Mouse (Mus musculus): ENCODE data around the gene Cacna1g. TPM values are rescaled to one million over a fixed set of nuclear protein-coding genes. Genes with fewer than 3 reads are reported as not detected.

Cacna1g gene
- total RNA-seq, 2 experiments from 2014 or later: 48.7 to 52.8 TPM

GRCm38 (mm10) chr11:94480382-94480781 lies 6.4 kb upstream of the Cacna1g start:
- DNase-seq: no peak

GRCm38 (mm10) chr11:94477651-94478050 lies 3.7 kb upstream of the Cacna1g start:
- no peak for DNase-seq

- DNase-seq: no peak
These were observed 1.7 kb upstream of the Cacna1g start for GRCm38 (mm10) chr11:94475722-94476121.

GRCm38 (mm10) chr11:94474544-94474910 lies 529 bp upstream of the Cacna1g start:
- no peak for DNase-seq

- DNase-seq: peak; percentile 37
These were observed 887 bp downstream of the Cacna1g start for GRCm38 (mm10) chr11:94472916-94473706.

GRCm38 (mm10) chr11:94472585-94472915 lies 1.4 kb downstream of the Cacna1g start:
- DNase-seq: no peak

- DNase-seq: no peak
These were observed 2.0 kb downstream of the Cacna1g start for GRCm38 (mm10) chr11:94471740-94472584.

GRCm38 (mm10) chr11:94470391-94470790 lies 3.6 kb downstream of the Cacna1g start:
- no peak for DNase-seq

GRCm38 (mm10) chr11:94469136-94470064 lies 4.6 kb downstream of the Cacna1g start:
- DNase-seq: peak; percentile 59

- DNase-seq: no peak
These were observed 5.4 kb downstream of the Cacna1g start for GRCm38 (mm10) chr11:94468582-94469064.

GRCm38 (mm10) chr11:94466333-94466855 lies 7.6 kb downstream of the Cacna1g start:
- no peak for DNase-seq

- no peak for DNase-seq
These were observed 9.8 kb downstream of the Cacna1g start for GRCm38 (mm10) chr11:94464170-94464569.

GRCm38 (mm10) chr11:94461856-94462255 lies 12.1 kb downstream of the Cacna1g start:
- no peak for DNase-seq

- no peak for DNase-seq
These were observed 17.0 kb downstream of the Cacna1g start for GRCm38 (mm10) chr11:94457001-94457400.

GRCm38 (mm10) chr11:94456347-94456746 lies 17.7 kb downstream of the Cacna1g start:
- no peak for DNase-seq

GRCm38 (mm10) chr11:94455161-94455820 lies 18.7 kb downstream of the Cacna1g start:
- DNase-seq: no peak

- DNase-seq: no peak
These were observed 19.2 kb downstream of the Cacna1g start for GRCm38 (mm10) chr11:94454756-94455155.

GRCm38 (mm10) chr11:94451091-94451773 lies 22.8 kb downstream of the Cacna1g start:
- peak; percentile 86 for DNase-seq

GRCm38 (mm10) chr11:94449886-94450285 lies 24.1 kb downstream of the Cacna1g start:
- peak; percentile 79 for DNase-seq

- no peak for DNase-seq
These were observed 24.8 kb downstream of the Cacna1g start for GRCm38 (mm10) chr11:94449239-94449638.

GRCm38 (mm10) chr11:94447017-94447416 lies 27.0 kb downstream of the Cacna1g start:
- no peak for DNase-seq

All from heart, postnatal 4 days (tissue).